Mouse (Mus musculus): ENCODE measurements around the gene Hist1h3b. TPM values are rescaled to one million over a fixed set of nuclear protein-coding genes. Genes with fewer than 3 reads are reported as not detected.
A peak's percentile ranks its signal among the peaks of the same experiment; 100 is the strongest.
"Not testable (repeated sequence)": the region's sequence is repeated elsewhere in the genome, so short reads cannot be mapped to it uniquely, and the experiment has no call there.

Hist1h3b gene
- polyA plus RNA-seq, 1 experiment, result 4.7 TPM

- Histone ChIP-seq H3K36me3 (ENCODE audit: control insufficient read depth, insufficient read depth, low read length) (no peaks in the 10 kb centered on the region), H3K27ac (ENCODE audit: control insufficient read depth, insufficient read depth, low read depth, low read length) (no peak overlapping the region), H3K27me3 (ENCODE audit: control insufficient read depth, insufficient read depth, low read length) (no peaks in the 10 kb centered on the region), H3K4me3 (ENCODE audit: control insufficient read depth, low read depth, low read length) (no peak overlapping the region), H3K4me1 (ENCODE audit: control insufficient read depth, insufficient read depth, low read length) (peaks cover 16% of the 10 kb centered on the region)
- TF ChIP-seq POLR2A (IDR thresholded peaks at IDR 0.05; ENCODE audit: control insufficient read depth, low read depth, low read length) (no peak), CTCF (IDR thresholded peaks at IDR 0.05; ENCODE audit: control insufficient read depth, insufficient read depth, insufficient replicate concordance, low read depth, low read length) (no peak)
Measured at GRCm38 (mm10) chr13:23768834-23769397, 16.8 kb downstream of the Hist1h3b start.

GRCm38 (mm10) chr13:23769613-23770012 is 17.5 kb downstream of the Hist1h3b start, which contains the start of gene Trim38:
Gene Trim38 (plus strand): TSS chr13:23769913.
- H3K27me3 ChIP-seq (ENCODE audit: control insufficient read depth, insufficient read depth, low read length); H3K4me3 ChIP-seq (ENCODE audit: control insufficient read depth, low read depth, low read length); H3K27ac ChIP-seq (ENCODE audit: control insufficient read depth, insufficient read depth, low read depth, low read length); H3K36me3 ChIP-seq (ENCODE audit: control insufficient read depth, insufficient read depth, low read length): not testable (repeated sequence)
- H3K4me1 ChIP-seq (ENCODE audit: control insufficient read depth, insufficient read depth, low read length), result peaks cover 14% of the 10 kb centered on the region

DNA sequence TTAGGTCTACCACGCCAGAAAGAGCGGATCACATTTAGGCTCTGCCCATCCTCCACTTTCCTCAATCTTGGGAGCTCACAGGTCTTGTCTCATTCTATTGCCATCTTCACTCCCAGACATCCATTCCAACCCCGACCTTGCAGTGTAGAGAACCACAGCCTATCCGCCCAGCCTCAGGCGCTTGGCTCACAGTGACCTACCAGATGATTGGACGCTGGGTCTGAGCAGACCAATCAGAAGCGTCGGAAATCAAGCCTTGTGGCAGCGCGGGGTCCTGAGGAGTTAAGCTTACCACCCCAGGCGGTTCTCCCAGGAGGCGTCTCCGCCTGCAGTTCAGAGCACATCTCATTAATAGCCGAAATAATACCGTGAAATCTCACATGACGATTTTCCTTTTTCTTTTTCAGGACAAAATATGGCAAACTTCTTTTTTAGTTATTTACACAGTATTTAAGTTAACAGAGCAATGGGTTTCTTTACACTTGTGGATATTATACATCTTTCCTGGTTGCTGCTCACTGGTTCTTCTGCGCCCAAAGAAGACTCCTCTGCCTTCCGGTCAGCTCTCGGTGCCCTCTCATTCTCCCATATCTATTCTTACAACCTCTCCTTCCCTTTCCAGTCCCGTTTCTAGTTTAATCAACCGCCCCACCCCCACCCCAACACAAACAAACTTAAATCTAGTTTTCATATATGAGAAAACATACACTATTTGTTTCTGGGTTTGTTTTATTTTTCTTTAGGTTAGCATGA is 20.7 kb downstream of the Hist1h3b start:
- H3K27ac ChIP-seq (ENCODE audit: control insufficient read depth, insufficient read depth, low read depth, low read length), result 0 out of 2 replicates have a peak overlapping the region, but pooled peaks have one; percentile 18
- TF ChIP-seq POLR2A (IDR thresholded peaks at IDR 0.05; ENCODE audit: control insufficient read depth, low read depth, low read length) (no peak), CTCF (IDR thresholded peaks at IDR 0.05; ENCODE audit: control insufficient read depth, insufficient read depth, insufficient replicate concordance, low read depth, low read length) (no peak)
- H3K4me3 ChIP-seq (ENCODE audit: control insufficient read depth, low read depth, low read length), result peak overlapping the region; percentile 40; the same call in 1 of the 2 replicates

GRCm38 (mm10) chr13:23778339-23778738 is 26.3 kb downstream of the Hist1h3b start:
- no peaks in the 10 kb centered on the region for H3K27me3 ChIP-seq (ENCODE audit: control insufficient read depth, insufficient read depth, low read length)
- no peak for TF ChIP-seq CTCF (IDR thresholded peaks at IDR 0.05; ENCODE audit: control insufficient read depth, insufficient read depth, insufficient replicate concordance, low read depth, low read length)
- TF ChIP-seq POLR2A (IDR thresholded peaks at IDR 0.05; ENCODE audit: control insufficient read depth, low read depth, low read length), result no peak
- H3K36me3 ChIP-seq (ENCODE audit: control insufficient read depth, insufficient read depth, low read length), result no peaks in the 10 kb centered on the region
- no peak overlapping the region for H3K27ac ChIP-seq (ENCODE audit: control insufficient read depth, insufficient read depth, low read depth, low read length)
- peak overlapping the region; percentile 30 for H3K4me3 ChIP-seq (ENCODE audit: control insufficient read depth, low read depth, low read length)
- H3K4me1 ChIP-seq (ENCODE audit: control insufficient read depth, insufficient read depth, low read length), result no peaks in the 10 kb centered on the region; the same call in 1 of the 2 replicates

More for the DNA sequence above, 20.7 kb downstream of the Hist1h3b start:
- Histone ChIP-seq H3K36me3 (ENCODE audit: control insufficient read depth, insufficient read depth, low read length) (no peaks in the 10 kb centered on the region), H3K4me1 (ENCODE audit: control insufficient read depth, insufficient read depth, low read length) (peaks cover 9% of the 10 kb centered on the region), H3K27me3 (ENCODE audit: control insufficient read depth, insufficient read depth, low read length) (no peaks in the 10 kb centered on the region)

- Histone ChIP-seq H3K4me1 (ENCODE audit: control insufficient read depth, insufficient read depth, low read length) (no peaks in the 10 kb centered on the region; the same call in 1 of the 2 replicates), H3K4me3 (ENCODE audit: control insufficient read depth, low read depth, low read length) (no peak overlapping the region), H3K27me3 (ENCODE audit: control insufficient read depth, insufficient read depth, low read length) (no peaks in the 10 kb centered on the region), H3K27ac (ENCODE audit: control insufficient read depth, insufficient read depth, low read depth, low read length) (no peak overlapping the region), H3K36me3 (ENCODE audit: control insufficient read depth, insufficient read depth, low read length) (no peaks in the 10 kb centered on the region)
- no peak for TF ChIP-seq CTCF (IDR thresholded peaks at IDR 0.05; ENCODE audit: control insufficient read depth, insufficient read depth, insufficient replicate concordance, low read depth, low read length)
Measured at GRCm38 (mm10) chr13:23779025-23779424, 27.0 kb downstream of the Hist1h3b start.

DNA sequence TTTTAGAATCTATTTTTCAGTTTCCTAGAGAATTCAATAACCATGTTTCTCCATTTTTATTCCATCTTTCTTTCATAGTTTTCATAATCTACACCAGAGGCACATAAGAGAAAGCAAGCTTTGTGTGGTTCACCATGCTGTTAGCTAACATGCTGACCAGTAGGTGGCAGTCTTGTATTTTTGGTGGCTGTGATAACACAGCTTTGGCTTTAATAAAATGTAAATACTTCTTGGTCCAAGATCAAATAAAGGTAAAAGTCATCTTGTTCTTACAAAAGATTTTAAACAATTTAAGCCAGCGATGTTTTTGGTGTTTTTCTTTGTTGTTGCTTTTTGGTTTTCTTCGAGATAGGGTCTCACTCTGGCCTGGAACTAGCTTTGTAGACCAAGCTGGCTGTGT is 40.5 kb downstream of the Hist1h3b start:
- Histone ChIP-seq H3K27me3 (ENCODE audit: control insufficient read depth, insufficient read depth, low read length) (no peaks in the 10 kb centered on the region), H3K27ac (ENCODE audit: control insufficient read depth, insufficient read depth, low read depth, low read length) (no peak overlapping the region), H3K4me1 (ENCODE audit: control insufficient read depth, insufficient read depth, low read length) (no peaks in the 10 kb centered on the region), H3K4me3 (ENCODE audit: control insufficient read depth, low read depth, low read length) (no peak overlapping the region), H3K36me3 (ENCODE audit: control insufficient read depth, insufficient read depth, low read length) (no peaks in the 10 kb centered on the region)
- no peak for TF ChIP-seq POLR2A (IDR thresholded peaks at IDR 0.05; ENCODE audit: control insufficient read depth, low read depth, low read length)
- TF ChIP-seq CTCF (IDR thresholded peaks at IDR 0.05; ENCODE audit: control insufficient read depth, insufficient read depth, insufficient replicate concordance, low read depth, low read length), result no peak; the same call in 1 of the 2 replicates

GRCm38 (mm10) chr13:23799405-23799804 is 47.3 kb downstream of the Hist1h3b start:
- Histone ChIP-seq H3K27ac (ENCODE audit: control insufficient read depth, insufficient read depth, low read depth, low read length) (no peak overlapping the region), H3K27me3 (ENCODE audit: control insufficient read depth, insufficient read depth, low read length) (no peaks in the 10 kb centered on the region), H3K36me3 (ENCODE audit: control insufficient read depth, insufficient read depth, low read length) (no peaks in the 10 kb centered on the region), H3K4me1 (ENCODE audit: control insufficient read depth, insufficient read depth, low read length) (no peaks in the 10 kb centered on the region), H3K4me3 (ENCODE audit: control insufficient read depth, low read depth, low read length) (no peak overlapping the region)
- TF ChIP-seq CTCF (IDR thresholded peaks at IDR 0.05; ENCODE audit: control insufficient read depth, insufficient read depth, insufficient replicate concordance, low read depth, low read length) (no peak), POLR2A (IDR thresholded peaks at IDR 0.05; ENCODE audit: control insufficient read depth, low read depth, low read length) (no peak)

Other genes starting within 250 kb of the Hist1h3b start
- gene Hist1h4h, start 221.2 kb upstream of the Hist1h3b start, polyA plus RNA-seq (2012; rRNA removed), result 13.2 and 17.1 TPM in 2 replicates
- 4.4 and 4.5 TPM in 2 replicates for gene Hist1h2af, start 218.4 kb upstream of the Hist1h3b start, polyA plus RNA-seq (2012; rRNA removed)
- gene Hist1h3g, start 216.8 kb upstream of the Hist1h3b start, polyA plus RNA-seq (2012; rRNA removed), result 1.3 and 2.7 TPM in 2 replicates
- gene Hist1h2bh, start 208.9 kb upstream of the Hist1h3b start, polyA plus RNA-seq (2012; rRNA removed), result 0.07 and 0.13 TPM in 2 replicates
- gene Hist1h3f, start 208.2 kb upstream of the Hist1h3b start, polyA plus RNA-seq (2012; rRNA removed), result 1.3 and 1.4 TPM in 2 replicates
- 2.1 and 3.7 TPM in 2 replicates for gene Hist1h4f, start 200.6 kb upstream of the Hist1h3b start, polyA plus RNA-seq (2012; rRNA removed)
- 0.02 and 0.04 TPM in 2 replicates for gene Hist1h1d, start 199.0 kb upstream of the Hist1h3b start, polyA plus RNA-seq (2012; rRNA removed)
- gene Hist1h3e, start 189.9 kb upstream of the Hist1h3b start, polyA plus RNA-seq (2012; rRNA removed), result 2.8 and 3.2 TPM in 2 replicates
- gene Hist1h2ae, start 181.0 kb upstream of the Hist1h3b start, polyA plus RNA-seq (2012; rRNA removed), result 0.34 and 0.36 TPM in 2 replicates
- gene Hist1h2bg, start 180.9 kb upstream of the Hist1h3b start, polyA plus RNA-seq (2012; rRNA removed), result 6.8 and 7.8 TPM in 2 replicates
- gene Hist1h2bf, start 178.1 kb upstream of the Hist1h3b start, polyA plus RNA-seq (2012; rRNA removed), result 0.98 and 2.9 TPM in 2 replicates
- 0.90 and 1.0 TPM in 2 replicates for gene Hist1h2ad, start 177.9 kb upstream of the Hist1h3b start, polyA plus RNA-seq (2012; rRNA removed)
- 0.98 and 1.1 TPM in 2 replicates for gene Hist1h3d, start 176.5 kb upstream of the Hist1h3b start, polyA plus RNA-seq (2012; rRNA removed)
- 2.7 and 2.9 TPM in 2 replicates for gene Hist1h4d, start 170.7 kb upstream of the Hist1h3b start, polyA plus RNA-seq (2012; rRNA removed)
- gene Hist1h2be, start 131.1 kb upstream of the Hist1h3b start, polyA plus RNA-seq (2012; rRNA removed), result 0.42 and 0.58 TPM in 2 replicates
- 0.35 and 0.41 TPM in 2 replicates for gene Hist1h1e, start 129.7 kb upstream of the Hist1h3b start, polyA plus RNA-seq (2012; rRNA removed)
- gene Hist1h2ac, start 68.3 kb upstream of the Hist1h3b start, polyA plus RNA-seq (2012; rRNA removed), result 0.20 and 0.26 TPM in 2 replicates
- gene Hist1h2bc, start 68.1 kb upstream of the Hist1h3b start, polyA plus RNA-seq (2012; rRNA removed), result 17.8 and 19.0 TPM in 2 replicates
- 22.2 and 24.8 TPM in 2 replicates for gene Hist1h1t, start 56.5 kb upstream of the Hist1h3b start, polyA plus RNA-seq (2012; rRNA removed)
- 20.1 and 20.6 TPM in 2 replicates for gene Hist1h4c, start 53.8 kb upstream of the Hist1h3b start, polyA plus RNA-seq (2012; rRNA removed)
- 5.2 and 6.1 TPM in 2 replicates for gene Hfe, start 41.4 kb upstream of the Hist1h3b start, polyA plus RNA-seq (2012; rRNA removed)
- 5.4 and 6.9 TPM in 2 replicates for gene Hist1h1c, start 13.5 kb upstream of the Hist1h3b start, polyA plus RNA-seq (2012; rRNA removed)
- 2.3 TPM in 2 replicates for gene Hist1h3c, start 6.7 kb upstream of the Hist1h3b start, polyA plus RNA-seq (2012; rRNA removed)
- gene Hist1h2bb, start 5.5 kb upstream of the Hist1h3b start, polyA plus RNA-seq (2012; rRNA removed), result 3.9 and 7.0 TPM in 2 replicates
- 4.4 and 6.2 TPM in 2 replicates for gene Hist1h2ab, start 1.1 kb upstream of the Hist1h3b start, polyA plus RNA-seq (2012; rRNA removed)
- 2.4 and 2.5 TPM in 2 replicates for gene Hist1h4b, start 4.7 kb downstream of the Hist1h3b start, polyA plus RNA-seq (2012; rRNA removed)
- gene Hist1h4a, start 9.0 kb downstream of the Hist1h3b start, polyA plus RNA-seq (2012; rRNA removed), result 83.8 and 94.1 TPM in 2 replicates
- gene Hist1h3a, start 10.1 kb downstream of the Hist1h3b start, polyA plus RNA-seq (2012; rRNA removed), result 29.4 and 33.4 TPM in 2 replicates
- gene Hist1h1a, start 11.4 kb downstream of the Hist1h3b start, polyA plus RNA-seq (2012; rRNA removed), result 2.9 and 4.3 TPM in 2 replicates
- gene Trim38, start 17.6 kb downstream of the Hist1h3b start, polyA plus RNA-seq (2012; rRNA removed), result 2.1 and 2.5 TPM in 2 replicates
- gene Slc17a2, start 54.7 kb downstream of the Hist1h3b start, polyA plus RNA-seq (2012; rRNA removed), result 0.40 and 0.41 TPM in 2 replicates
- gene Slc17a3, start 87.2 kb downstream of the Hist1h3b start, polyA plus RNA-seq (2012; rRNA removed), result 0.10 and 0.21 TPM in 2 replicates
- 0.11 and 0.22 TPM in 2 replicates for gene Slc17a1, start 115.5 kb downstream of the Hist1h3b start, polyA plus RNA-seq (2012; rRNA removed)
- gene Slc17a4, start 162.7 kb downstream of the Hist1h3b start, polyA plus RNA-seq (2012; rRNA removed), result not detected in 2 replicates
- gene Hist1h2ba, start 181.9 kb downstream of the Hist1h3b start, polyA plus RNA-seq (2012; rRNA removed), result 226 and 228 TPM in 2 replicates
- gene Hist1h2aa, start 182.2 kb downstream of the Hist1h3b start, polyA plus RNA-seq (2012; rRNA removed), result 39.5 and 59.1 TPM in 2 replicates
- 20.1 and 22.4 TPM in 2 replicates for gene Scgn, start 238.9 kb downstream of the Hist1h3b start, polyA plus RNA-seq (2012; rRNA removed)

Data from testis, adult 2 months (tissue).